Mouse (Mus musculus) effector memory CD4-positive, alpha-beta T cell, adult 5 months (primary cell): Measurements from ENCODE around the gene Cpeb3. TPM values are rescaled to one million over a fixed set of nuclear protein-coding genes. Genes with fewer than 3 reads are reported as not detected.

ENCODE experiments used
- polyA plus RNA-seq: library from polyadenylated mRNA; unstranded; fragments of 100-300 nt; shearing (Covaris generic); gene quantifications from one replicate; pipeline ENCODE4 v1.2.1, GENCODE M21; 2017

Cpeb3 gene
- polyA plus RNA-seq = 0.84 TPM

GRCm38 (mm10) chr19:37208176-37208755, at the start of gene Cpeb3:
Cpeb3 (minus strand) TSS chr19:37208601.

GRCm38 (mm10) chr19:37207303-37208175, 862 bp downstream of the Cpeb3 start, which contains the start of gene March5:
March5 (plus strand) TSS chr19:37207543.

Other genes starting within 250 kb of the Cpeb3 start
- gene March5, start 1.1 kb downstream of the Cpeb3 start, polyA plus RNA-seq = 116 TPM
- gene Ide, start 129.3 kb upstream of the Cpeb3 start, polyA plus RNA-seq = 94.6 TPM
- gene Kif11, start 167.8 kb upstream of the Cpeb3 start, polyA plus RNA-seq = 1.4 TPM
- gene Hhex, start 226.2 kb upstream of the Cpeb3 start, polyA plus RNA-seq = not detected